In genomic region chr10:58995132-58995531, GRCm38 (mm10) we compare ENCODE assay signal across 18 mouse cellular contexts.
DNase-seq lines count a peak whose midpoint lies in the region; ATAC-seq and TF ChIP-seq lines count a peak whose summit lies in the region.
"Had no signal": no experiment of that assay in that cellular context is flagged by ENCODE, and none has a peak within 500 bp of the region (broad histone marks: within the 10 kb centered on the region; RNA-seq: fewer than 3 reads in every experiment).

No protein-coding gene starts in this region.

- H3K36me3 ChIP-seq in hindbrain, postnatal 0 days (ENCODE audit: insufficient read depth, low read length), result no peaks in the 10 kb centered on the region
- H3K36me3 ChIP-seq in hindbrain, embryonic 12.5 days, result no peaks in the 10 kb centered on the region
- no peaks in the 10 kb centered on the region for H3K36me3 ChIP-seq in CH12.LX (replicated peaks in 1 of 2; ENCODE audit: control insufficient read depth in 1 of 2, insufficient read depth in 1 of 2, low read length in 1 of 2)
- no peaks in the 10 kb centered on the region for H3K36me3 ChIP-seq in embryonic facial prominence, embryonic 11.5 days (replicated peaks; ENCODE audit: control insufficient read depth, insufficient read depth, low read depth, low read length)
- H3K36me3 ChIP-seq in forebrain, embryonic 16.5 days (ENCODE audit: control insufficient read depth, insufficient read depth), result no peaks in the 10 kb centered on the region
- H3K36me3 ChIP-seq: embryonic facial prominence, embryonic 13.5 days; limb, embryonic 13.5 days; midbrain, embryonic 10.5 days had no signal

- no peak overlapping the region for H3K4me2 ChIP-seq in hindbrain, postnatal 0 days (ENCODE audit: low read depth, low read length)
- no peak overlapping the region for H3K4me2 ChIP-seq in hindbrain, embryonic 12.5 days (replicated peaks)
- no peak overlapping the region for H3K4me2 ChIP-seq in CH12.LX (ENCODE audit: insufficient read depth, low read depth, poor library complexity, severe bottlenecking)
- no peak overlapping the region for H3K4me2 ChIP-seq in embryonic facial prominence, embryonic 11.5 days (ENCODE audit: low read depth, low read length)
- no peak overlapping the region for H3K4me2 ChIP-seq in forebrain, embryonic 16.5 days (ENCODE audit: low read length)
- H3K4me2 ChIP-seq: embryonic facial prominence, embryonic 13.5 days; limb, embryonic 13.5 days had no signal

- H3K27ac ChIP-seq in hindbrain, postnatal 0 days, result no peak overlapping the region
- H3K27ac ChIP-seq in hindbrain, embryonic 12.5 days, result no peak overlapping the region
- H3K27ac ChIP-seq in layer of hippocampus, adult 2 months, result no peak overlapping the region
- H3K27ac ChIP-seq in CH12.LX (ENCODE audit: insufficient read depth, low read depth), result no peak overlapping the region
- H3K27ac ChIP-seq in embryonic facial prominence, embryonic 11.5 days (replicated peaks; ENCODE audit: low read depth, low read length), result no peak overlapping the region
- no peak overlapping the region for H3K27ac ChIP-seq in forebrain, embryonic 16.5 days (ENCODE audit: low read length)
- H3K27ac ChIP-seq: embryonic facial prominence, embryonic 13.5 days; limb, embryonic 13.5 days; liver, embryonic 14.5 days; macrophage; midbrain, embryonic 10.5 days had no signal

- DNase-seq in hindbrain, postnatal 0 days (ENCODE audit: low spot score), result no peak
- no peak for DNase-seq in layer of hippocampus, adult 2 months (ENCODE audit: low spot score in 2 of 2)
- DNase-seq in layer of hippocampus, adult 9-11 months, result no peak
- DNase-seq in CH12.LX (ENCODE audit: extremely low read depth), result no peak
- DNase-seq in embryonic facial prominence, embryonic 11.5 days (ENCODE audit: low spot score), result peak; percentile 5
- no peak for DNase-seq in adrenal gland, postnatal 14 days
- DNase-seq: adrenal gland, adult 8-10 months; cerebellum, adult 9-11 months; heart, adult 11 months; kidney, postnatal 36 days; thymus, postnatal 25 days had no signal

- no peak overlapping the region for H3K9ac ChIP-seq in hindbrain, postnatal 0 days (replicated peaks; ENCODE audit: low read length)
- H3K9ac ChIP-seq in hindbrain, embryonic 12.5 days, result no peak overlapping the region
- no peak overlapping the region for H3K9ac ChIP-seq in CH12.LX (ENCODE audit: insufficient read depth, low read depth)
- H3K9ac ChIP-seq in embryonic facial prominence, embryonic 11.5 days (replicated peaks; ENCODE audit: low read length), result no peak overlapping the region
- H3K9ac ChIP-seq in forebrain, embryonic 16.5 days (replicated peaks; ENCODE audit: low read depth, low read length), result no peak overlapping the region
- H3K9ac ChIP-seq: embryonic facial prominence, embryonic 13.5 days; limb, embryonic 13.5 days; liver, embryonic 14.5 days had no signal

- no peak overlapping the region for H3K4me3 ChIP-seq in hindbrain, postnatal 0 days (ENCODE audit: low read length)
- no peak overlapping the region for H3K4me3 ChIP-seq in hindbrain, embryonic 12.5 days
- no peak overlapping the region for H3K4me3 ChIP-seq in layer of hippocampus, adult 2 months
- H3K4me3 ChIP-seq in CH12.LX (replicated peaks in 1 of 3; ENCODE audit: low read depth in 2 of 3, low read length in 2 of 3, poor library complexity in 1 of 3), result no peak overlapping the region
- H3K4me3 ChIP-seq in embryonic facial prominence, embryonic 11.5 days (ENCODE audit: low read depth, low read length), result no peak overlapping the region
- H3K4me3 ChIP-seq in forebrain, embryonic 16.5 days (replicated peaks; ENCODE audit: low read length), result no peak overlapping the region
- H3K4me3 ChIP-seq: embryonic facial prominence, embryonic 13.5 days; limb, embryonic 13.5 days; midbrain, embryonic 10.5 days had no signal

- no peaks in the 10 kb centered on the region for H3K79me2 ChIP-seq in CH12.LX (replicated peaks; ENCODE audit: control insufficient read depth, extremely low read depth, insufficient read depth, poor library complexity, severe bottlenecking)

- WGBS in hindbrain, postnatal 0 days, result 61% methylated on average over 3 of the region's 3 CpGs
- 71% methylated on average over 3 of the region's 3 CpGs for WGBS in hindbrain, embryonic 12.5 days
- 75% methylated on average over 3 of the region's 3 CpGs for WGBS in embryonic facial prominence, embryonic 11.5 days
- WGBS in forebrain, embryonic 16.5 days, result 43% methylated on average over 3 of the region's 3 CpGs

- dilution Hi-C loops in CH12.LX (cut with MboI; ENCODE audit: extremely low pct_ligation_motif_present, extremely low pct_unique_long_range_greater_than_20kb, low sequenced_read_pairs), result no loop called here

- no peak for TF ChIP-seq EP300 in CH12.LX (IDR thresholded peaks at IDR 0.05; ENCODE audit: low read length)

- in situ Hi-C loops in CH12.LX (cut with MboI; ENCODE audit: low pct_ligation_motif_present, low pct_unique_long_range_greater_than_20kb, low sequenced_read_pairs), result no loop called here

- no peak for TF ChIP-seq POLR2A in CH12.LX (IDR thresholded peaks at IDR 0.05; ENCODE audit: low read depth, low read length)

- H3K27me3 ChIP-seq in hindbrain, postnatal 0 days (ENCODE audit: insufficient read depth, low read length), result no peaks in the 10 kb centered on the region
- no peaks in the 10 kb centered on the region for H3K27me3 ChIP-seq in hindbrain, embryonic 12.5 days
- H3K27me3 ChIP-seq in CH12.LX (replicated peaks), result peaks cover 11% of the 10 kb centered on the region
- H3K27me3 ChIP-seq in embryonic facial prominence, embryonic 11.5 days (ENCODE audit: control insufficient read depth, insufficient read depth, low read length), result no peaks in the 10 kb centered on the region
- no peaks in the 10 kb centered on the region for H3K27me3 ChIP-seq in forebrain, embryonic 16.5 days (replicated peaks; ENCODE audit: control insufficient read depth, insufficient read depth, low read length)
- H3K27me3 ChIP-seq: embryonic facial prominence, embryonic 13.5 days; limb, embryonic 13.5 days had no signal

- TF ChIP-seq RAD21 in CH12.LX (IDR thresholded peaks at IDR 0.05; ENCODE audit: low read depth, low read length), result peak; percentile 7

- no peak for ATAC-seq in hindbrain, postnatal 0 days
- ATAC-seq in hindbrain, embryonic 12.5 days (ENCODE audit: low FRiP score), result no peak
- ATAC-seq in embryonic facial prominence, embryonic 11.5 days (replicated peaks; ENCODE audit: insufficient number of reproducible peaks, low FRiP score, low TSS enrichment, low read depth), result no peak
- ATAC-seq in forebrain, embryonic 16.5 days, result no peak

- H3K4me1 ChIP-seq in hindbrain, postnatal 0 days (ENCODE audit: insufficient read depth, low read length), result no peaks in the 10 kb centered on the region
- no peaks in the 10 kb centered on the region for H3K4me1 ChIP-seq in hindbrain, embryonic 12.5 days
- no peaks in the 10 kb centered on the region for H3K4me1 ChIP-seq in CH12.LX (ENCODE audit: control insufficient read depth in 1 of 2, insufficient read depth in 2 of 2)
- H3K4me1 ChIP-seq in embryonic facial prominence, embryonic 11.5 days (ENCODE audit: control insufficient read depth, insufficient read depth, low read length), result no peaks in the 10 kb centered on the region
- H3K4me1 ChIP-seq in forebrain, embryonic 16.5 days (replicated peaks; ENCODE audit: control insufficient read depth, insufficient read depth, low read length), result peaks cover 9% of the 10 kb centered on the region
- H3K4me1 ChIP-seq: embryonic facial prominence, embryonic 13.5 days; limb, embryonic 13.5 days; midbrain, embryonic 10.5 days had no signal

- peak; percentile 17; the same call in 1 of the 2 replicates for TF ChIP-seq CTCF in hindbrain, postnatal 0 days (IDR thresholded peaks at IDR 0.05; ENCODE audit: low read depth)
- TF ChIP-seq CTCF in layer of hippocampus, adult 2 months (conservative IDR thresholded peaks at IDR 0.05), result peak; percentile 61
- TF ChIP-seq CTCF in CH12.LX (conservative IDR thresholded peaks at IDR 0.05 in 1 of 2, IDR thresholded peaks at IDR 0.05 in 1 of 2; ENCODE audit: low read depth in 2 of 2, low read length in 2 of 2), result peak in 1 of 2 experiments; percentile 22; a peak in 2 of 4 replicates

- no peaks in the 10 kb centered on the region for H3K9me3 ChIP-seq in hindbrain, postnatal 0 days (ENCODE audit: low read length)
- no peaks in the 10 kb centered on the region for H3K9me3 ChIP-seq in hindbrain, embryonic 12.5 days (replicated peaks)
- H3K9me3 ChIP-seq in CH12.LX (replicated peaks; ENCODE audit: low read length), result no peaks in the 10 kb centered on the region
- H3K9me3 ChIP-seq in embryonic facial prominence, embryonic 11.5 days (replicated peaks; ENCODE audit: control insufficient read depth, low read length), result no peaks in the 10 kb centered on the region
- H3K9me3 ChIP-seq in forebrain, embryonic 16.5 days (ENCODE audit: control insufficient read depth, low read length), result no peaks in the 10 kb centered on the region
- H3K9me3 ChIP-seq: embryonic facial prominence, embryonic 13.5 days; limb, embryonic 13.5 days; midbrain, embryonic 10.5 days had no signal

TF ChIP-seq in CH12.LX, 34 proteins besides CTCF, POLR2A, EP300 and RAD21:
- TF ChIP-seq JUND (conservative IDR thresholded peaks at IDR 0.05; ENCODE audit: low read depth, low read length) (no peak), IRF4 (IDR thresholded peaks at IDR 0.05; ENCODE audit: low read depth, low read length) (no peak), CHD2 (IDR thresholded peaks at IDR 0.05; ENCODE audit: low read length) (no peak), USF2 (conservative IDR thresholded peaks at IDR 0.05; ENCODE audit: low read depth, low read length) (no peak), E2F4 (IDR thresholded peaks at IDR 0.05; ENCODE audit: insufficient replicate concordance, low read depth, low read length) (no peak)
